Mouse (Mus musculus) fibroblast of lung, adult 2 months (primary cell): ENCODE measurements around the gene Trp53inp2.
A peak's percentile ranks its signal among the peaks of the same experiment; 100 is the strongest.

Experiments used
- DNase-seq: peaks from one replicate; pipeline ENCODE4 v3.0.0-alpha.2; 2011; ENCODE audit warnings: low read depth

Gene Trp53inp2

DNA sequence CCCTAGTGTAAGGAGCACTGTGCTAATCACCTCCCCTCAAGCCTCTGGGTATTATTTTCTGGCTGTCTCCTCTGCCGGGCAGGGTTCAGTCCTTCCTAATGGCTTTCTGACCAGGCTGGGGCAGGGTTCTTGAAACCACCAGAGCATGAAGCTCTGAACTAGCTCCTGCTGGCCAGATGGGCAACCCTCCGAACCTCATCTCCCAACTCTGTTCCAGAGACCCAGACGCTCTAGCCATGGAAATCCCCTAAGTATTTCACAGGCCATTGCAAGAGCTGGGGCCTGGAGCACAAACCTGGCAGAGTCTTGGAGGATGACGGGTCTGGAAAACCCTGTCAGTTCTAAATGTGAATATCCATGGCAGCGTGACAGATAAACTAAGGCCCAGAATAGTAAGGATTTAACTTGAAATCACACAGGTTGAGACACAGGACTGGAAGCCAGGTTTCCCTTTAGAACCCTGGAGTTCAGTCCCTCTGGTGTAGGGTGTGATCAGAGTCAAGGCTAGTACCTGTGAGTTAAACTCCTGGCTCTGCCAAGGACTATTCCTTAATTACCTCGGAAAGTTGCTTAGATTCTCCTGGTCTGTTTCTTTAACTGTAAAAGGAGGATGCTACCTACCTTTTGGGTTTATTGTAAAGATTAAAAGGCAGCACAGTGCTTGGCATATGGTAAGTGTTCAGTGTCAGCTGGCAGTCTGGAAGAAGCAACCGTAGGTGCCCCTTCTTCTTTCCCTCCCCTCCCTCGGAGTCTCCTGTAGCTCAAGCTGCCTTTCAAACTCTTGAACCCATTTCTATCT lies at the start of gene Trp53inp2:
Gene Trp53inp2, plus strand, starts transcription at position 799 of the 799 bp plus-strand sequence.
- DNase-seq, result no peak

DNA sequence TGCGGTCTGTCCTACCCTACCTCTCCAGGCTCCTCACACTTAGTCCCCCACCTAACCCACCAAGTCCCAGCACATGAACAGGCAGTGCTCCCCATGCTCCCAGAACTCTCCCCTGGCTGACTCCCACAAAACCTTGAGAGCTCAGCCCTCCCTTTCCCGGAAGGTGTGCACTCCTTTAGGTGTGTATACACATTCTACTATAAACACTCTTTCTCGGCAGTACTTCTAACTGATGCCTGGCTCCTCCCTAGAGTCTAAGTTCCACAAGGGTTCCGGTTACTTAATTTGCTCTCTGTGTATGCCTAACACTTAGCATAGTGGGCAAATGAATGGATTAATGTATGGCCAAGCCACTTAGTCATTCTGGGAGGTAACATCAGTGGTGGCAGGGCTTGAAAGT lies 49.5 kb upstream of the Trp53inp2 start:
- DNase-seq, result no peak

DNA sequence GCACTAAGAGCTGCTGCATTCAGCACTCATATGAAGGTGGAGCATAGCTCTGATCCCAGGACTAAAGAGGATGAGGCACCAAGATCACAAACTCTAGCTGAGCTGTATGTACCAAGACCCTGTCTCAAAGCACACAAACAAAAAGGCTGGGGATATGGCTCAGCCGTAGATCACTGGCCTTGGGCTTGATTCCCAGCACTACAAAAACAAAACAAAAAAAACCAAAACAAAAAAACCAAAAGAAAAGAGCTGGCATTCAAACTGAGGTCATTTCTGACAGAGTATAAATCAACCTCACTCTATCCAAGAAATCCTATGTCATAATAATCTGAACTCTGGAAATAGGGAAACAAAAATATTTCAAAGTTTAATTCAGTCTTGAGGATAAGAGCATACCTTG lies 47.4 kb upstream of the Trp53inp2 start:
- DNase-seq, result no peak

DNA sequence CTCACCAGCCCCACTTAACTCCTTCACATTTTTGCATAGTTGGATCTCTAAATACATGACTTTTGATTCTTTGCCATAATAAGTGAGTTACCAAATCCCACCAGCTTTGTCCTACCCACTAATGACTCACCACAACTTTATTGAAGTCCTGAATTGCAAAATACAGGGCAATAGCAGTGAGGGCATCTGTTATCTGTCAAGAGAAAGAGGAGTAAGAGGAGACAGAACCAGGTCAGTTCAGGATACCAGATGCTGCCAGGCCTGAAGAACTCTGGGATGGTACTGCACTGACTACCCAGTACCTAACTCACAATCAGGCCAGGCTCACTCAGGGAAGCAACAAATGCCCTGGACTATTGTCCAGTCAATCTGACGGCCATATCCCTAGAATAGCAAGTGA lies 45.6 kb upstream of the Trp53inp2 start:
- no peak for DNase-seq

DNA sequence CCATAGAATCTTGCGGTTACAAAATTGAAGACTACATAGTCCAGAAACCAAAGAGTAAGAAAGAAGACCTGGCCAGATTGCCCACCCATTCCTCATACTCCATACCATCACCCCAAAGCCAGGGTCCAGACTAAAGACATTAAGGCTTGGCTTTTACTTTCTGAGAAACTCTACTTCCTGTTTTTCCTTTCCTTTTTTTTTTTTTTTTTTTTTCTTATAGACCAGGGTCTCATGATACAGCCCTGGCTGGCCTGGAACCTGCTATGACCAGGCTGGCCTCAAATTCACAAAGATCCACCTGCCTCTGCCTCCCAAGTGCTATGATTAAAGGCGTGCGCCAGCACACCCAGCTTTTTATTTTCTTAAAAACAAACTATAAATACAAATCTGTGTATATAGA lies 44.6 kb upstream of the Trp53inp2 start:
- DNase-seq, result no peak

DNA sequence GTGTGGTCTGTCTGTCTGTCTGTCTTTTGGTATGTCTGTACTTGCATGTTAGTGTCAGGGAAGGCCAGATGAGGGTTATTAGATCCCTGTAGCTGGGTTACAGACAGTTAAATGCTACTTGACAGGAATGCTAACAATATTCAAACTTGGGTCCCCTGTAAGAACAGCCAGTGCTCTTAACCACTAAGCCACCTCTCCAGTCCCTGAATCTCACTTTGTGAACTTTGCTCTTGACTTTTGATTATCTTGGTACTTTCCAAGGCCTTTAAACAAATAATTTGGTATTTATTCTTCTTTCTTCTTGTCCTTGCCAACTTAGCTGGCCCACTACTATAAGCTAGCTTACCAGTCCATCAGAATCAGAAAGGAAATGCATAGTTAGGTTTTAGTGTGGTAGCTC lies 40.7 kb upstream of the Trp53inp2 start:
- DNase-seq, result no peak

DNA sequence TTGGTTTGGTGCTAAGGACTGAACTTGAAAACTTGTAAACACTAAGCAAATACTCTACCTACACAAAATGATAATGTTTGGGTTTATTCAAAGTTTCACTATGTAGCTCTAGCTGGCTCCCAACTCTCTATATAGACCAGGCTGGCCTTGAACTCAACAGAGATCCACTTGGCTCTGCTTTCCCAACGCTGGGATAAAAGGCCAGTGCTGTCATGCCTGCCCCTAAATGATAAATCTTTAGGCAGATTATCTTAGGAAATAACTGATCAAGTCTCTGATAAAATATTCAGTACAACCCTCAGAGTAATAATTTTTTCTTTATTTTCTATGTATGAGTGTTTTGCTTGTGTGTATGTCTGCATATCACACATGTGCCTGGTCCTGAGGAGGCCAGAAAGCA lies 34.2 kb upstream of the Trp53inp2 start:
- DNase-seq, result no peak

DNA sequence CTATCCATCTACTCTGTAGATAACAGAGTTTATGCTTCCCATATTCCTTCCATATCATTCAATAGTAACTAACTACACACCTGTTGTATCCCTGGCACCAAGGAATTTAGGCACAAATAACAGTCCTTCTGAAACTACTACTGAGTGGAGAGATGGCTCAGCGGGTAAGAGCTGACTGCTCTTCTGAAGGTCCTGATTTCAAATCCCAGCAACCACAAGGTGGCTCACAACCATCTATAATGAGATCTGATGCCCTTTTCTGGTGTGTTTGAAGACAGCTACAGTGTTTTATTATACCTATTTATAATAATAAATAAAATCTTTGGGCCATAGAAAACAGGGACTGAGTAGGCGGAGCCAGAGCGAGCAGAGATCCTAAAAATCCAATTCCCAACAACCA lies 26.5 kb upstream of the Trp53inp2 start:
- DNase-seq, result no peak

DNA sequence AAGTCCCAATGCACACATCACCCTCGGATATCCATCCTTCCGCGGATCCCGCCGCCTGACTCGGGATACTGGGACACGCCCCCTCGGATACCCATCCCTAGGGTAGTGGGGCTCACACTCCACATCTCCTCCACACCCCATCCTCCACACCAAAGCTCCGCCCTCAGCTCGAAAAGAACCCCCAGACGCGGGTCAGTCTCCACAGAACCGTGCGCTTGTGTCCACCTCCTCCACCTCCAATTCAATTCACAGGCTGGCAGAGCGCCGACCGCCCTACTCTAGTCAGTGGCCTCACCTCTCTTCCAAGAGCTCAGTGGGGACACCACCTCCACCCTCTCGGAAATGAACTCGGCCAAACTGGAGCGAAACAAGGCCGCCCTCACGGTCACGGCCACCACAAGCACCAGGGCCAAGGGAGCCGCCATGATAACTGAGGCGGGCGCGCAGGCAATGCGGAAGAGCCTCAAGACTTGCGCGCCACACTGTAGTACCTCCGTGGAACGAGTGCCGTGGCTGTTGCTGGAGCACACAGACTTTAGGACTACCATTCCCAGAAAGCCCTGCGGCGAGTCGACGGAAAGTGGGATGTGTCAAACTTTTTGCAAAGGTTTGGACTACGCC lies 23.8 kb upstream of the Trp53inp2 start, which contains the start of gene Pigu:
Gene Pigu, minus strand, starts transcription at position 460 of the 621 bp plus-strand sequence.
- DNase-seq, result peak; percentile 97

DNA sequence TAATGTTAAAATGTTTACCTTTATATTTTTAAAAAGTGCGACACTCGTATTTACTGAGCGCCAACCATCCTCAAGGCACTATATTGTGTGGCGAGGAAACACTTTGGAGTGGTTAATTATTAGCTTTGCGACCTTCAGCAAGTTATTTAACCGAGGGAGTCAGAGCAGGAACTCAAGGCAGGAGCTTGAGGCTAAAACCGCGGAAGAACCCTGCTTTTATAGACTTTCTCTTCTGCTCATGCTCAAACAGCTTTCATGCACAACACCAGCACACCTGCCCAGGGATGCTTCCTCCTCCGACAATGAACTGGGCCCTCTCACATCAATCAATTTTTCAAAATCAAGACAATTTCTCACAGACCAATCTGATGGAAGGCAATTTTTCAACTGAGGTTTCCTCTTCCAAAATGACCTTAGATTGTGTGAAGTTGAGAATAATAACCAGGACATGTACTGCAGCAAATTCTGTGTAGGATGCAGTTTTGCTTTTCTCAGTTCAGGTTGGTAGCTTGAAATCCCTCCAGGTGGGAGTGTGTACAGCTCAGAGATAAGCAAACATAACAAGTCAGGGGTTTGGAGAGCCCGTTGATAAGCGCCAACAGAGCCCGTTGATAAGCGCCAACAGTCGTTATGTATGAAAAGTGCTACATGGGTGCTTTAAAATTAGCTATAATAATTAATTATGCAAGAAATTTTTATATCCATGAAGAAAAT lies 23.0 kb upstream of the Trp53inp2 start:
- no peak for DNase-seq

DNA sequence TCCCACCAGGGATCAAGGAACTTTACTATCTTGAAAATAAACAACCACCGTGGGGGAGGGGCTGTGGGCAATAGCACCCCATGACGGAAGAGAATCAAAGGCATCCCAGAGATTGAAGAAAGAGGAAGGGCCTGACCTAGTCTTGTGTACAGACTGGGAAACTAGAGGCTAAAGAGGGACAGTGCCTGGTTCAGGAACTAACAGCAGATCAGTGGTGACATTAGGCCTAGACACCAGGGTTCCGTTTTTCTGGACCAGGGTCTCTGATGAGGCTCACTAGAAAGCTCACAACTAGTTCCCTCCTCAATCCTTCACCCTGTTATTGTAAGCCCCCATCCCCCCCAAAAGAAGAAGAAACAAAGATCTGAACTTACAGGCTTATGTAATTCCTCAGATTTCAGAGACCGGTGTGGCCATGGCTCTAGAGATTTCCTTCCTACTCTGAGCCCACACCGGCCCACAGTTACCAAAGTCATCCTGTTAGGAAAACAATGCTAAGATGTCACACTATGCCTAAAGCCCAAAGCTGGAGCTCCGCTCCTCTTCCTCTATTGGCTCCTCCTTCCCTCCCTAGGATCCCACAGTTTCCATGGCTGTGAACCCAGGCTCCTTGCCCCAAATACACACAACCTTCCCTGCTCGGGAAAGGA lies 13.1 kb upstream of the Trp53inp2 start:
- DNase-seq, result no peak

DNA sequence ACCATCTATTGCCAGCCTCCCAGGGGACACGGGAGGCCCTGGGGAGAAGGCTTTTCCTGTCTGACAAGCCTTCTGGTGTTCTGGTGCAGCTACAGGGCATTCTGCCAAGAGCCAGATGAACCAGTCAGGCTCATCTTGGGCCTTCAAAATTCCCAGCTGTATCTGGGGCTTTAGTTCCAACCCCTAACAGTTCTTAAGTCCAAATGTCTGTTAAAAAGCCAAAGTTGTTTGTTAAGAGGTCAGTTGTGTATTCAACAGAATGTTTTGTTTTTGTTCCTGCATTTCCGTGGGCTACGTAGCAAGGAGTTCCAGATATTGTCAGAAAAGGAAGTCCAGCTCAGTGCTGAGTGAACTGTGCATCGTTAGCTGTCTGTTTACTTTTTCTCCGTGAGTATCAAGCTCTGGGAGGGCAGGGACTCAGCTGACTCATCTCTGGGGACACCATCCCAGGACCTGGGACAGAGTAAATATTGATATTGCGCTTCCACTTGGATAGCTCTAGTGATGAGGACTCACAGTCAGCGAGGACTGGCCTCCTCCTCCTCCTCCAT lies 11.5 kb upstream of the Trp53inp2 start:
- no peak for DNase-seq

DNA sequence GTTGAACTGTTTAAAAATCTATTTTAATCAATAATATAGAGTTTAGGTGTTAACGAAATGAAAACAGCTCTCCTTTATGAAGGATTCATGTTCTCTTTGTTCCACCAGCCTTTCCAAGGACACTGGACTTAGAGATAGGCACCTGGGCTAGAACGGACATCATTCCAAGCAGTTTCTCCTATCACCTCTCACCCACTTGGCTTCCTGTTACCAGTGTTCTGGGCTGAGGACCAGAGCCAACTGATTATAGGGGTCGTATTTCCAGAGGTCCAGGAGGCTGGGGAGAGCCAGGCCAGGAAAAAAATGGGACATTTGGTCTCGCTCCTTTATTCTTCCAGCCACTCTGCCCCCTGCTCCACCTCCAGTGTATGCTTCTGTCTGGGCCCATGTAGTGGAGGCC lies 8.4 kb upstream of the Trp53inp2 start:
- DNase-seq, result no peak

DNA sequence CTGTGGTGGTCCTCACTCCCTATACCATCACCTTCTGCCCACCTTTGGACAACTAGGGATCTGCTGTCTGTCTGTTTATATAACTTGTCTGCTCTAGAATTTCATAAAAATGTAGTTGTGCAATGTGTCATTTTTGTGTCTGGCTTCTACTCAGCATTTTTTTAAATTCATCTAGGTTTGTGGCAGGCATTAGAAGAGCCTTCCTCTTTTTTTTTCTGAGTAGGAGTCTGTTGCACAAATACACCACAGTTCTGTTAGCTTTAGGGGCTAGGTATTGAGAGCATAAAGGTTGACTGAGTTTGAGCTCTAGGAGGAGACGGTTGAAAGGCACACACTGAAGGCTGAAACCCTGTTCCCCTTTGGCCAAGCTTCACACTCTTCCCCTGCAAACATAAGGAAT lies 7.6 kb upstream of the Trp53inp2 start:
- no peak for DNase-seq

DNA sequence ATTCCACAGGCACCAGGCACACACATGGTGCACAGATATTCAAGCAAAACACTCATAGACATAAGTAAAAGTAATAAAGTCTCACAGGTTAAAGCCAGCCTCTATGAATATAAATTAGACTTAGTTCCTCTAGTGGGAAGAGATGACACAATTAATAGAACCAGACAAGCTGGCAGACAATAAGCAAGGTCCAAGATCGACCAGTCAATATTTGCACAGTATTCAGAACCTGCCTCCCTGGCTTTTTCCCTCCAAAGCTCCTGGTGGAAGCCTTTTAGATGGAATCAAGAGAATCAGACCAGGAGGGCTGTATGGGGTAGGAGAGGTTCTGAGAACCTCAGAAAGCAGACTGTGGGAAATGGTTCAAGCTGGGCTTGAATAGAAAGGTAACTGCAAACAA lies 7.0 kb upstream of the Trp53inp2 start:
- DNase-seq, result no peak

DNA sequence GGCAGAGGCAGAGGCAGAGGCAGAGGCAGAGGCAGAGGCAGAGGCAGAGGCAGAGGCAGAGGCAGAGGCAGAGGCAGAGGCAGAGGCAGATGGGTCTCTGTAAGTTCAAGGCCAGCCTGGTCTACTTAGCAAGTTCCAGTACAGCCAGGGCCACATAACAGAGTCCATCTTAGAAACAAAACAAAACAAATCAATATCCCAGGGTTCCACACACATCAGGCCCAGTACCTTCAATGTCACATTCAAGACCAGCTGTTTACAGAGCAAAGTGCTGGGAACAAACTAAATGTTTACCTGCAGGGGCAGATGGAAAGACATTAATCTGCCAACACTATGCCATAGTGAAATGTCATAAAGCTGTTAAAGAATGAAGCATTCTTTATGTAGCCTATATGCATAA lies 6.3 kb upstream of the Trp53inp2 start:
- no peak for DNase-seq

DNA sequence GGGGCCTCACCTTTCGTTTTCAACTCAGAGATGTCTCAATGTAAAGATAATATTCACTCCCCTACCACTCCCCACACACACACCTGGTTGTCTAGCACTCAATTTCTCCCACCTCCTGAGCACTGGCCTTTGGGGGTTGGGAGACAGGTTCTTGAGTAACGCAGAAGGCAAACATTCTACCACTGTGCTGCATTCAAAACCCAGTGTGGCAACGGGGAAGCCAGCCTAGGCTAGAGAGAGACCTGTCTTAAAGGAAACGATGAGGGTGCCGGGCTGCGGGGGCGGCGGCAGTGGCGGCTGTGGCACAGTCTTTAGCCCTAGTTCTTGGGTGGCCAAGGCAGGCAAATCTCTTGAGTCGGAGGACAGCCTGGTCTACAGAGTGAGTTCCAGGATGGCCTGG lies 4.7 kb upstream of the Trp53inp2 start:
- no peak for DNase-seq

DNA sequence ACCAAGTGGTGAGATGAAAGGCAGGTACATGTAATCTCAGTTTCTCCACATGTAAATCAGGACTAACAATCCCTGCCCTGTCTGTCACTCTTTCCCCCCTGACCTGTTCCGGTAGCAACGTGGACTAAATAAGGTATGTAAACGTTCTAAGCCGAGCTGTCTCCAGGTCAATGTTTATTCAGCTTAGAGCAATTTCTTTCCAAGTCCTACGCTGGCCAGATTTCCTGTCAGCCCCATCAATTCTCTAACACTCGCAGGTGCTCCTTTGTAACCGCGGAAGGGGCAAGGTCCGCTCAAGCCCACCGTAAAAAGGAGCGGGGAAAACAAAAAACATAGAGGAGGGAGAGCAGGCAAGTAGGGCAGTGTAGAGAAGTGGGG lies 190 bp downstream of the Trp53inp2 start:
- DNase-seq, result no peak

DNA sequence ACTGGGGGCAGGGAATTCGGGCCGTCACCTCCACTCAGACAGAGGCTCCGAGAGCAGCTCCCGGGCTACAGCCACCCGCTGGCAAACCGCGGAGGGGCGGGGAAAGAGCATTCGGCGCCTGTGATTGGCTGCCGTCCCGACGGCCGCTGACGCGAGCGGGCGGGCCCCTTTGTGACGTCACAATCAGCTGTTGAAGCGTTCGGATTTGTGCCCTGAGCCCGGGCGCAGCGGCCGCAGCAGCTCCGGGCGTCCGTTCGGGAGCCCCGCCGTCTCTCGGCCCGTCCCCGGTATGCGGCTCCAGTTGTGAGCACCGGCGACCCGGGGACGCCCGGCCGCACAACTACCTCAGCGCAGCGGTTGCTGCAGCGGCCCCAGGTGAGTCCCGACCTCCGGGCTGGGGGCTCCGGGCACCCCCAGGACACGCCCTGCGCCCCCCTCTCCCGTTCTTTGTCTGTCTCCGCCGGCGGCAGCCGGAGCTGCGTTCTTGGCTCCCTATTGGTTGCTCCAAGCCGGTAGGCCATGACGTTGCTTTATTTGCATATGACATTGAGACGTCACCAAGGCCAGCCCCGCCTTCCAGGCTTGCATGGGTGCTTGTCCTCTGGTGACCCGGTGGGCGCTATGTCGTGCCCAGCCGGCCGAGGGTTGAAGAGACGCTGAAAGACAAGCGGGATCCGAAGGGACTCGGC lies 928 bp downstream of the Trp53inp2 start:
- peak; percentile 76 for DNase-seq

DNA sequence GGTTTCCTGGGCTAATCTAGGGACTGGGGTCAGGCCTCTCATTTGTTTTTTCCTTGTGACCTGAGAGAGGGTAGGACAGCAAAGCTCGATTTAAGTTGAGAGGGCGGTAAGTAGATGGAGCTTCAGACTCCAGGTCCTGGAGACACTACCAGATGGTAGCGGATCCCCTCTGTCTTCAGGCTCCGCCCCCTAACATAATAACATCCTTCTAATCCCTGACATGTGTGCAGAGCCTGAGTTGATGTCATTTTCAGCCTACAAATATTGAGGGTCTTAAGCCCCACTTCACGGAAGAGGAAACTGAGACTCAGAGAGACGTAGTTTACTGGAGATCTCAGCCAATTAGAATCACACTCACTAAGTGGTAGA lies 1.5 kb downstream of the Trp53inp2 start:
- no peak for DNase-seq

DNA sequence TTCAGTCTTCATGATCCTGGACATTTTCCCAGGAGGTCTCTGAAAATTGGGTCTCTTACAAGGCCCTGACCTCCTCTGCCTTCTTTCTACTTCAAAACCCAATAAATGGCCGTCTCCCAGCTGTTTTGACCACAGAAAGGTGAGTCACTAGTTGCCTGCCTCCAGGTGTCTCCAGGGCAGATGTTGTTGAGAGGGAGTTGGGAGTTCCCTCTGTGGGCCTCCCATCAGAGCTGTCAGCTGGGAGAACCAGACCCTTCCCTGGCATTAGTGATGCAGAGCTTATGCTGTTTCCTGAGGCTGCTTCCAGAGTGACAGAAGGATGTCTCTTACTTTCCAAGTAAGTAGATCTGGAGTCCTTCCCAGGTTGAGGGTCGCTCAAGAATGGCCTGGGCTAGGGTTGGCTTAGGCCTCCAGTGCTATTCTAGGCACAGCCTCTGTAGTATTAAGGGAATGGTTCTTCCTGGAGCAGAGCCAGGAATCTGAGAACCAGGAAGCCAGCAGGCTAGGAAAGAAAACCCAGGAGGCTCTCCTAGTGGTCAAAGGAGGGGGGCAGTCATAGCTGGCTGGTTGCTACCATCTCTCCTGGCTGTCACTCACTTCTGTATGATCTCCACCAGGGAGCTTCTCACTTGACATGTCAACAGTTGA lies 2.1 kb downstream of the Trp53inp2 start:
- DNase-seq, result peak; percentile 31
